Mouse (Mus musculus): ENCODE data around the gene Chsy1. TPM values are rescaled to one million over a fixed set of nuclear protein-coding genes. Genes with fewer than 3 reads are reported as not detected.

Chsy1 gene
- polyA plus RNA-seq, 1 experiment = 11.2 TPM

GRCm38 (mm10) chr7:66137309-66137708 lies 28.0 kb downstream of the Chsy1 start:
- 45% methylated on average over 4 of the region's 4 CpGs for WGBS
- TF ChIP-seq CTCF (IDR thresholded peaks at IDR 0.05; ENCODE audit: control insufficient read depth, insufficient read depth, low read length) (no peak), POLR2A (IDR thresholded peaks at IDR 0.05; ENCODE audit: borderline replicate concordance, control insufficient read depth, low read depth, low read length) (no peak)
- Histone ChIP-seq H3K27ac (ENCODE audit: control insufficient read depth, insufficient read depth, low read depth, low read length, poor library complexity) (peak overlapping the region; percentile 9; the same call in 1 of the 2 replicates), H3K4me1 (ENCODE audit: control insufficient read depth, insufficient read depth, low read length) (peaks cover 12% of the 10 kb centered on the region; the same call in 1 of the 2 replicates), H3K4me3 (replicated peaks; ENCODE audit: control insufficient read depth, low read depth, low read length) (no peak overlapping the region)

GRCm38 (mm10) chr7:66138301-66138700 lies 29.0 kb downstream of the Chsy1 start:
- Histone ChIP-seq H3K4me1 (ENCODE audit: control insufficient read depth, insufficient read depth, low read length) (peaks cover 12% of the 10 kb centered on the region; the same call in 1 of the 2 replicates), H3K4me3 (replicated peaks; ENCODE audit: control insufficient read depth, low read depth, low read length) (no peak overlapping the region), H3K27ac (ENCODE audit: control insufficient read depth, insufficient read depth, low read depth, low read length, poor library complexity) (no peak overlapping the region)
- 51% methylated on average over 4 of the region's 4 CpGs for WGBS
- TF ChIP-seq CTCF (IDR thresholded peaks at IDR 0.05; ENCODE audit: control insufficient read depth, insufficient read depth, low read length) (no peak), POLR2A (IDR thresholded peaks at IDR 0.05; ENCODE audit: borderline replicate concordance, control insufficient read depth, low read depth, low read length) (no peak)

GRCm38 (mm10) chr7:66138878-66139277 lies 29.6 kb downstream of the Chsy1 start:
- no peak overlapping the region for H3K4me3 ChIP-seq (replicated peaks; ENCODE audit: control insufficient read depth, low read depth, low read length)
- WGBS = 74% methylated on average over 5 of the region's 5 CpGs
- TF ChIP-seq CTCF (IDR thresholded peaks at IDR 0.05; ENCODE audit: control insufficient read depth, insufficient read depth, low read length) (no peak), POLR2A (IDR thresholded peaks at IDR 0.05; ENCODE audit: borderline replicate concordance, control insufficient read depth, low read depth, low read length) (no peak)
- H3K4me1 ChIP-seq (ENCODE audit: control insufficient read depth, insufficient read depth, low read length) = peaks cover 12% of the 10 kb centered on the region; the same call in 1 of the 2 replicates
- no peak overlapping the region for H3K27ac ChIP-seq (ENCODE audit: control insufficient read depth, insufficient read depth, low read depth, low read length, poor library complexity)

- 33% methylated on average over 3 of the region's 3 CpGs for WGBS
- no peak overlapping the region for H3K4me3 ChIP-seq (replicated peaks; ENCODE audit: control insufficient read depth, low read depth, low read length)
- TF ChIP-seq CTCF (IDR thresholded peaks at IDR 0.05; ENCODE audit: control insufficient read depth, insufficient read depth, low read length) (no peak), POLR2A (IDR thresholded peaks at IDR 0.05; ENCODE audit: borderline replicate concordance, control insufficient read depth, low read depth, low read length) (no peak)
- peak overlapping the region; percentile 61; the same call in 1 of the 2 replicates for H3K27ac ChIP-seq (ENCODE audit: control insufficient read depth, insufficient read depth, low read depth, low read length, poor library complexity)
- H3K4me1 ChIP-seq (ENCODE audit: control insufficient read depth, insufficient read depth, low read length) = peaks cover 12% of the 10 kb centered on the region; the same call in 1 of the 2 replicates
Measured at GRCm38 (mm10) chr7:66140095-66140494, 30.8 kb downstream of the Chsy1 start.

- Histone ChIP-seq H3K4me1 (ENCODE audit: control insufficient read depth, insufficient read depth, low read length) (peaks cover 10% of the 10 kb centered on the region; the same call in 1 of the 2 replicates), H3K27ac (ENCODE audit: control insufficient read depth, insufficient read depth, low read depth, low read length, poor library complexity) (no peak overlapping the region; the same call in 1 of the 2 replicates), H3K4me3 (replicated peaks; ENCODE audit: control insufficient read depth, low read depth, low read length) (no peak overlapping the region)
- no peak for TF ChIP-seq CTCF (IDR thresholded peaks at IDR 0.05; ENCODE audit: control insufficient read depth, insufficient read depth, low read length)
- no peak for TF ChIP-seq POLR2A (IDR thresholded peaks at IDR 0.05; ENCODE audit: borderline replicate concordance, control insufficient read depth, low read depth, low read length)
- 83% methylated on average over 4 of the region's 4 CpGs for WGBS
Measured at GRCm38 (mm10) chr7:66140923-66141570, 31.7 kb downstream of the Chsy1 start.

- 68% methylated on average over 7 of the region's 7 CpGs for whole genome bisulfite sequencing
- no peak for TF ChIP-seq CTCF (IDR thresholded peaks at IDR 0.05; ENCODE audit: control insufficient read depth, insufficient read depth, low read length)
- TF ChIP-seq POLR2A (IDR thresholded peaks at IDR 0.05; ENCODE audit: borderline replicate concordance, control insufficient read depth, low read depth, low read length) = no peak
- Histone ChIP-seq H3K4me3 (replicated peaks; ENCODE audit: control insufficient read depth, low read depth, low read length) (no peak overlapping the region), H3K27ac (ENCODE audit: control insufficient read depth, insufficient read depth, low read depth, low read length, poor library complexity) (no peak overlapping the region), H3K4me1 (ENCODE audit: control insufficient read depth, insufficient read depth, low read length) (peaks cover 9% of the 10 kb centered on the region; the same call in 1 of the 2 replicates)
Measured at GRCm38 (mm10) chr7:66142514-66142913, 33.2 kb downstream of the Chsy1 start.

- peaks cover 7% of the 10 kb centered on the region; the same call in 1 of the 2 replicates for H3K4me1 ChIP-seq (ENCODE audit: control insufficient read depth, insufficient read depth, low read length)
- TF ChIP-seq CTCF (IDR thresholded peaks at IDR 0.05; ENCODE audit: control insufficient read depth, insufficient read depth, low read length) (no peak), POLR2A (IDR thresholded peaks at IDR 0.05; ENCODE audit: borderline replicate concordance, control insufficient read depth, low read depth, low read length) (no peak)
- no peak overlapping the region for H3K4me3 ChIP-seq (replicated peaks; ENCODE audit: control insufficient read depth, low read depth, low read length)
- 64% methylated on average over 2 of the region's 2 CpGs for WGBS
- no peak overlapping the region for H3K27ac ChIP-seq (ENCODE audit: control insufficient read depth, insufficient read depth, low read depth, low read length, poor library complexity)
Measured at GRCm38 (mm10) chr7:66144543-66144942, 35.2 kb downstream of the Chsy1 start.

- peaks cover 1% of the 10 kb centered on the region; the same call in 1 of the 2 replicates for H3K4me1 ChIP-seq (ENCODE audit: control insufficient read depth, insufficient read depth, low read length)
- 80% methylated on average over 1 of the region's 1 CpGs for WGBS
- no peak overlapping the region for H3K4me3 ChIP-seq (replicated peaks; ENCODE audit: control insufficient read depth, low read depth, low read length)
- TF ChIP-seq CTCF (IDR thresholded peaks at IDR 0.05; ENCODE audit: control insufficient read depth, insufficient read depth, low read length) (no peak), POLR2A (IDR thresholded peaks at IDR 0.05; ENCODE audit: borderline replicate concordance, control insufficient read depth, low read depth, low read length) (no peak)
- H3K27ac ChIP-seq (ENCODE audit: control insufficient read depth, insufficient read depth, low read depth, low read length, poor library complexity) = no peak overlapping the region
Measured at GRCm38 (mm10) chr7:66147156-66147555, 37.8 kb downstream of the Chsy1 start.

Measured in bone marrow, adult 2 months (tissue).